Mouse (Mus musculus): ENCODE measurements around the gene Adgb.
"Not testable (repeated sequence)": the region's sequence is repeated elsewhere in the genome, so short reads cannot be mapped to it uniquely, and the experiment has no call there.

Gene Adgb

GRCm38 (mm10) chr10:10471961-10472610 is at the start of gene Adgb:
TSS of gene Adgb (minus strand) at chr10:10472326.
- no peak for DNase-seq

GRCm38 (mm10) chr10:10480139-10480538 is 8.0 kb upstream of the Adgb start:
- DNase-seq, result no peak

GRCm38 (mm10) chr10:10477429-10477828 is 5.3 kb upstream of the Adgb start:
- DNase-seq, result not testable (repeated sequence)

GRCm38 (mm10) chr10:10476956-10477355 is 4.8 kb upstream of the Adgb start:
- no peak for DNase-seq

GRCm38 (mm10) chr10:10476549-10476948 is 4.4 kb upstream of the Adgb start:
- DNase-seq, result no peak

- no peak for DNase-seq
Measured at GRCm38 (mm10) chr10:10468699-10469547, 3.2 kb downstream of the Adgb start.

- DNase-seq, result no peak
Measured at GRCm38 (mm10) chr10:10460113-10460512, 12.0 kb downstream of the Adgb start.

- no peak for DNase-seq
Measured at GRCm38 (mm10) chr10:10456991-10457390, 15.1 kb downstream of the Adgb start.

GRCm38 (mm10) chr10:10449067-10449466 is 23.1 kb downstream of the Adgb start:
- DNase-seq, result no peak

GRCm38 (mm10) chr10:10444841-10445466 is 27.2 kb downstream of the Adgb start:
- DNase-seq, result no peak

GRCm38 (mm10) chr10:10443558-10443957 is 28.6 kb downstream of the Adgb start:
- DNase-seq, result no peak

- DNase-seq, result no peak
Measured at GRCm38 (mm10) chr10:10435014-10435413, 37.1 kb downstream of the Adgb start.

GRCm38 (mm10) chr10:10429635-10430034 is 42.5 kb downstream of the Adgb start:
- no peak for DNase-seq

- no peak for DNase-seq
Measured at GRCm38 (mm10) chr10:10429032-10429431, 43.1 kb downstream of the Adgb start.

GRCm38 (mm10) chr10:10424383-10424782 is 47.7 kb downstream of the Adgb start:
- no peak for DNase-seq

GRCm38 (mm10) chr10:10411046-10411445 is 61.1 kb downstream of the Adgb start:
- no peak for DNase-seq

GRCm38 (mm10) chr10:10408166-10408565 is 64.0 kb downstream of the Adgb start:
- no peak for DNase-seq

- DNase-seq, result no peak
Measured at GRCm38 (mm10) chr10:10395784-10396481, 76.2 kb downstream of the Adgb start.

- DNase-seq, result no peak
Measured at GRCm38 (mm10) chr10:10374629-10375028, 97.5 kb downstream of the Adgb start.

- no peak for DNase-seq
Measured at GRCm38 (mm10) chr10:10364025-10364424, 108.1 kb downstream of the Adgb start.

GRCm38 (mm10) chr10:10355605-10356227 is 116.4 kb downstream of the Adgb start:
- DNase-seq, result no peak

- DNase-seq, result no peak
Measured at GRCm38 (mm10) chr10:10352184-10352583, 119.9 kb downstream of the Adgb start.

- DNase-seq, result no peak
Measured at GRCm38 (mm10) chr10:10350550-10350949, 121.6 kb downstream of the Adgb start.

All from B cell, adult 2 months (primary cell).